Mouse (Mus musculus) heart, postnatal 4 days (tissue): ENCODE results near the gene Tmcc3. TPM values are rescaled to one million over a fixed set of nuclear protein-coding genes. Genes with fewer than 3 reads are reported as not detected.
"Not testable (repeated sequence)": the region's sequence is repeated elsewhere in the genome, so short reads cannot be mapped to it uniquely, and the experiment has no call there.

ENCODE experiments used
- DNase-seq: peaks from one replicate; pipeline ENCODE4 v3.0.0; 2021
- total RNA-seq, 2 experiments: library from RNA; stranded (reverse); gene quantifications; 2 replicates each; pipeline ENCODE4 v1.2.3; 2021

The Tmcc3 gene
- total RNA-seq, 2 experiments from 2014 or later = 23.8 to 25.0 TPM

DNA sequence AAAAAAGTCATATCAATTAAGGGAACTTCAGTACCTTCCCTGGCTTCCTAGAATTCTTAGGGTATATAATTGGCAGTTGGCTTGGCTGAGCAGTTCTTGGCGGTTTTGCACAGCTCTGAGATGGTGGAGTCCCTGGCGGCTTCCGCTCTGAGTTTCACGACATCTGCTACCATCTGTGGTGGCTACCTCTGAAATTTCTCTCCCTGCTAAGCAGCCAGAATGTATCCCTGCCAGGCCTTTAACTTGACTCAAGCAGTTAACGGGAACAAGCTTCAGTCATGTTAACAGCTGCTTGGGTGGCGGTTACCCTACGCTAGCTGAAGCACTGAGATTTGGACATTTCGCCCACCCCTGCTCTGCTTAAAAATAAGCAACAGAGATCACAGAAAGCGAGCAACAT lies 284.0 kb downstream of the Tmcc3 start:
- peak; percentile 40 for DNase-seq

DNA sequence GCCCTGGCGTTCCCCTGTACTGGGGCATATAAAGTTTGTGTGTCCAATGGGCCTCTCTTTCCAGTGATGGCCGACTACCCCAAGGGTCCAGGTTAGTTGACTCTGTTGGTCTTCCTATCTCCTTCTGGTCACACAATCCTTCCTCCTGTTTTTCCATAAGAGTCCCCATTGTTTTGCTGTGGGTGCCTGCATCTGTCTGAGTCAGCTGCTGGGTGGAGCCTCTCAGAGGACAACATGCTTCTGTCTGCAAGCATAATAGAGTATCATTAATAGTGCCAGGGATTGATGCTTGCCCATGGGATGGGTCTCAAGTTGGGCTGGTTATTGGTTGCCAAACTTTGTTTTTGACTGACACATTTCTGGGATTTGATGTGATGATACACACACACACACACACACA lies 288.1 kb downstream of the Tmcc3 start:
- DNase-seq = not testable (repeated sequence)

DNA sequence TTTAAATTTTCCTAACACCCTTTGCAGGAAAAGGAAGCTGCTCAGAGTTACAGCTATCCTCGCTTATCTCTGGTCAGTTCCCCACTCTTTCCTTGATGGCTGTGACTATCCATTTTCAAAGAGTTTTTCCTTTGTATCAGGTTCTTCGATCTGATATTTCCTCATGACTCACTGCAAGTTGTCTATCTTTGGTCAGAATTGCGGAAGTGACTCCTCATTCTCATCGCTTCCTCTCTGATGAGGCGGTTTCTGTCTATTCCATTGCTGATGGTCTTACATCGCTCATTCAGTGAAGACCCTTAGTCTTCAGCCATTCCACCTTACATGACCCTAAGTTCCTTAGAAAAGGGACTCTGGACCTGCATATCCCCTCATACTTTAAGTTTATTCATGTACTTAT lies 289.3 kb downstream of the Tmcc3 start:
- no peak for DNase-seq

DNA sequence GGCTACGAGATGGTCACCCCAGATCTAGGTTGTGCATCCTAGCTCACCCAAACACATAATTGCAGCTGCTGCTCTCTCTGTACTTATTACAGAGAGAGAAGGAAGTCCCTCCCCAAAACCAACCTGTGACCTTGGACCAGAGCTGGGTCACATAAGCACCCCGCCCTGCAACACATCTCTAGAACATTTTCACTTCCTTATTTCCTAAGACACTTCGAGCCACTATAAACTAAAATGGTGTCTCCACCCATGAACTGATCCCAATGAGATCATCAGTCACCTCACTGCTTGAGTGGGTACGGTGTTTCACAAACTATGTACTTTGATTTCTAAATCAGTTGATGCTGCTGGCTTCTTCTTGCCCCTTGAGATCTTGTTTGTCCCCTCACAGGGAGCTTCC lies 293.7 kb downstream of the Tmcc3 start:
- no peak for DNase-seq

DNA sequence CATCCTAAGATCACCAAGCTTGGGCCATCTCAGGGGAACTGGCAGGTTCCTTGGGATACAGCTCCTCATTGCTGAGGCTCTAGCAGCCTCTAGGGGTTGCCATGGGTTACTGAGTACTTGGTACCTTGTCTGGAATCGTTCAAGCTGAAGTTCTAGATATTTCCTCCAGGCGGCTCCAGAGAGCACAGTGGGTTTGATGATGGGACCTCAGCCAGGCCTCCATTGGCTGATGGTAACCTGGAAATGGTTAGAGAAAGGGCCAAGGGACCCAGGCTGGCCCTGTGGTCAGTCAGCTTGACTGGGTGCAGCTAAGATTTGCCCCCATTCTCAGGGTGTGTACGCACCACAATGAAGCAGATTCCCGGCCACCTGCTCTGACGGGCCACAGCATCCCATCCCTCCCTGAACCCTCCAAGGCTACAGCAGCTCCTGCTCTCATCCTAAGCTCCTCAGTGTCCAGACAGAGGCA lies 297.6 kb downstream of the Tmcc3 start:
- peak; percentile 83 for DNase-seq

DNA sequence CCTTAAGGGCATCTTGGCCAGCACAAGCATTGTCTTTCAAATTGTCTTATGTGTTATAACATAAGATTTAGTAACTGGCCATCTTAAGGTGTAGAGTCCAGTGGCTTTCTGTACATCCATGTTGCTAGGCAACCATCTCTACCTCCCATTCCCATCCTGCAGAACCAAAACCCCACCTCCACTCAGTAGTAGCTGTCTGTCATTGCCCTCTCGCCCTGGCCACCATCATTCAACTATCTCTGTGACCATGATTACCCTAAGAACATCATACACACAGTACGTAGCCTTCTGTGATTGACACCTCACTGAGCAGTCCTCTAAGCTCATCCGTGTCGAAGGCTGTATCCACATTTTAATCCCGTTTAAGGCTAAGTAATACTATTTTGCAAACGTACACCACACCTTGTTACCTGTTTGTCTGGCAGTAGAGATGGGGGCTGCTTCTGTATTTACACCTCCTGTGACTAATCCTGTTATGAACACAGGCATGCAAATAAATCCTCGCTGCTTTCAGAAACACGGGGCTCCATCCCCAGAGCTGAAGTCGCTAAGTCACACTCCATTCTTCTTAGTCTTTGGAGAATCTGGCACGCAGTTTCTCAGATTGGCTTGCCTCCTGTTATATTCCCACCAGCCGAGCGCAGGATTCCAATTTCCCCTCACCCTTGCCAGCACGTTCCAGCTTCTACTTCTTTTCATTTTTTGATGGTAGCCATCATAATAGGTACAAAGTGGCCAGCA lies 299.6 kb downstream of the Tmcc3 start:
- DNase-seq = no peak

DNA sequence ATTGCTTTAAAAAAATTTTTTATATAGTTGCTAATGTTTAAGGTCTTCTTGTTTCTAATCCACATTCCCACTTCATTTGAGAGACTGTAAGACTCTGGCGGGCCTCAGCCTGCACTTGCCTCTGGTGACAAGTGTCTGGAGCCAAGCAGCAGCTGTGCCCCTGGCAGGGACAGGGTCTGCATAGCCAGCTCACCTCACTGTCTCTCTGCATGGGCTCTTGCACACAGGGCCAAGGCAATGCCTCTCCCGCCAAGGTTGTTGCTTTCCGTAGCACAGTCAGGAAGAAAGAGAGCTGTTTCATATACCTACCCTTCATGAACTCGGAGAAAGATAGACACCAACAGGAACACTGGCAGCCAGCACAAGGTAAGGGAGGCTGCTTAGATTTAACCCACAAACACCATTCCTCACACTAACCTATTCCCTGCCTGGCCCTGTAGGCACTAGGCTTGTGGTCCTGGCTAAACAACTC lies 300.3 kb downstream of the Tmcc3 start:
- DNase-seq = peak; percentile 41

DNA sequence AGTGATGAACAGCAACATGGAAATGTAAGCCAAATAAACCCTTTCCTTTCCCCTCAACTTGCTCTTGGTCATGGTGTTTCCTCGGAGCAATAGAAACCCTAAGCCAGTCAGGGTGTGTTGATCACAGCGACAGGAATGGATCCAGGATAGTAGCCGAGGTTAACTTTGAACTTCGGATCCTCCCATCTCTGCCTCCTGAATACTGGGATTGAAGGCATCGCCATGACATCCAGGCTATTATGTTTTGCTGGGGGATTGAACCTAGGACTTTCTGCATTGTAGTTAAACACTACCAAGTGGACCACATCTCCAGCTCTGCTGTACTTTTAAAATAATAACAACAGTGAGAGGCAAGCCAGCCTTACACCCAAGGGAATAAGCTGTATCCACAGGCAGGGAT lies 307.8 kb downstream of the Tmcc3 start:
- DNase-seq = no peak

DNA sequence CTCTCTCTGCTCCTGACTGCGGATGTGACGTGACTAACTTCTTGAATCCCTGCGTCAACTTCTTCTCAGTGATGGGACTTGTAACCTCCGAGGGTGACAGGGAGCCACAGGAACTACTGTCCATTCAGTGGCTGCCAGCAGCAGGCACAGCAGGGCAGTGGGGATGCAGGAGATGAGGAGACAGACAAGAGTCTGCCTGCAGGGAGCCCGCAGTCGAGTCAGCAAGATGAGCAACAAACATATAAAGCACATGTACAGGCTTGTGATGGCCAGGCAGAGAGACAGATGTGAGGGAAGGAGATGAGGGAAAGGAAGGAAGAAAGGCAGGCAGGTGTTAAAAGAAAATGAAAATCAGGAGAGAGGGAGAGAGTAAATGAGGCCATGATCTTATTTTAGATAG lies 308.8 kb downstream of the Tmcc3 start:
- no peak for DNase-seq

DNA sequence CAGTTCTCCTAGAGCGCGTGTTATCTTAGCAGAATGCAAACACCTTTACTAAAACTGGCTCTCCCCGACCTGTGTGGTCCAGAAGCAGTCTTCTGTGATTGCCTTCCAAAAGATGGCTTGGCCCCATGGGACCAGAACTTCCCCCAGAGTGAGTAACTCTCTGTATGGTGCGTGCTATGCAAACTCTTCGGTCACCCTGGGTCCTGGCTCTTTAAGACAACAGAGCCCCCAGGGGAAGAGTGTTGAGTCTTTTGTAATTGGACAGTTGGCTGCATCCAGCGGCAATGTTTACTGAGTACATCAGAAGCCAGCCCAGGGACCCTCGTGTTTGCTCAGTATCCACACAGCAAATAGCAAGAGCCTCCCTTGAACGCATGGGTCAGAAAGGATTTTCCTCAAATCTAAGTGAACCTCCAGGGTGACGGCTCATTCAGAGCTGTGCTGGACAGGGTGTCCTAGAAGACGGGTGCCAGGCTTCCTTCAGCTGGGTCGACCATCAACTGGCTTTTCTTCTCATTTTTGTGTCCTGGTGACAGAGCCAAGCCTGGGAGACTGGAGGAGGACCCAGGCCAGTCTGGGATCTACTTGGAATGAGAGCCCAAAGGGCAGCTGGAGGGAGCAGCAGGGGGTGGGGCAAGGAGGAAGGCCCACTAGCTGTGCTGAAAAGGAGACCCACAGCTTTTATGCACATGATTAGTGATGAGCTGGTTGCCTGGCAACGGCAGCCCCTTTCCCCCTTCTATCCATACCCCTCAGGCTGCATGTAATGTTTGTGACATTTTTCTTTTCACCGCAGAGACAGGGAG lies 309.9 kb downstream of the Tmcc3 start:
- no peak for DNase-seq

DNA sequence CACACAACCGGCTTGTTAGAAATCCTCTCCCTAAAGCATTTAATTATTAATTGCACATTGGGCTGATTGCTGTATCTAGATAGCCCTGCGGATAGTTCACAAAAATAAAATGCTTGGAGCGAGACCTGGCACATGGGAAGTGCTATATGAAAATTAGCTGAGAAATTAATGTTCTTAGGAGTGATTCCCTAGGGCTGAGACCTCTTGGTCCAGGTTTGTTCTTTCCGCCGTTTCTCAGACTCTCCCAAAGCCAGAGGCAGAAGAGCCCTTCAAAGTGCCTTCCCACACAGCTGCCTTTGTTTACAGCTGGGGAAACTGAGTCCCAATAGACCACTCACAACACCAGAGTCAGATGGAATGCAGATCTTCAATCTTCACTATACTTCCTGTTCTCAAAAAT lies 310.5 kb downstream of the Tmcc3 start:
- DNase-seq = no peak

DNA sequence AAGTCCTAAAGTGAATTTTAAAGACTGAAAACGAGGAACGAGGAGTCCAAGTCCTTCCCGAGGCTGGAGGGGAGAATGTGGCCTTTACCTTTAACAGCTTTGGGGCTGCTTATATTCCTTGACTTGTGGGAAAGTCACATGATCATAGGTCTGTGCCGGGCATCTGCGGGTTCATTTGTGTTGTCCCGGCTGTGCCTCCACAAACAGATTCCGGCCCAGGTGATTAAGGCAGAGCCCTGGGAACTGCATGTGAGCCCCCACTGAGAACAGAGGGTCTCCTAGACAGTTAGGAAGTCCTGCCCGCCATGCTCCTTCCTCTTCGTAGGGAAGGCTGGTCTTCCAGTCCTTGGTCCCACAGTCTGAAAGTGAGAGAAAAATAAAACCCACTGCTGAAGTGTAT lies 311.1 kb downstream of the Tmcc3 start:
- no peak for DNase-seq

DNA sequence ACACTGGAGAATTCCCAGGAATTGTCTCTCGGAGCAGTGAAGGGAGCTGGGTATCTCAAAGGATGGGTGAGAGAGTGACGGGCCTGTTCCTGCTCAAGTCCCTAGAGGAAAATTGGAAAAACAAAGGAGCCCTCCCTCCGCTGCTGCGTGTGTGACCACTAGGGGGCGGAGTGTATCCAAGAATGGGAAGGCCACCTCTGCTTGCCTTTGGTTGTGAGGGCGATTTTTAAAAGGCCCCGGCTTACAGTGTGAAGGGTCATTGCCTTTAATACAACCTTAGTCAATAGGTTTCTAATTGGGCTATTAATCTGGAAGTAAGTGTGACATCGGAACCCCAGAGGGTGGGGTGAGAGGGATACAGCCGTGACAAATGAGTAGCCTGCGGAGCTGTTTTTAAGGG lies 311.9 kb downstream of the Tmcc3 start:
- peak; percentile 93 for DNase-seq

DNA sequence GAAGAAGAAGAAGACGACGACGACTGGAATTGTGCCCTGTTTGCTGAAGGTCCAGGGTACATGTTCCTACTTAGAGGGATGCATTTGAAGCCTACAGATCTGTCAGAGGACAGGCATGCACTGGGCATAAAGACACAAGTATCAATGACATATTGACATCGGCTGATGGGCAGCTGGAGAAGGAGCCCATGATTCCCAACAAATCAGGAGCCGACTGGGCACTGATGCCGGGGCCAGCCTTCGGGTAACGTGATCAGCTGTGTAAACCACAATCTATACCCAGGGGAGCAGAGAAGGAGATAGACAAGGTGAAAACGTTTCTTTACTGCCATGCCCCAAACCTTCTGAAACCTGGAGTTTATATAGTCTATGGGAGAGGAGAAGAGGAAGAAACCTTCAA lies 313.3 kb downstream of the Tmcc3 start:
- DNase-seq = no peak

DNA sequence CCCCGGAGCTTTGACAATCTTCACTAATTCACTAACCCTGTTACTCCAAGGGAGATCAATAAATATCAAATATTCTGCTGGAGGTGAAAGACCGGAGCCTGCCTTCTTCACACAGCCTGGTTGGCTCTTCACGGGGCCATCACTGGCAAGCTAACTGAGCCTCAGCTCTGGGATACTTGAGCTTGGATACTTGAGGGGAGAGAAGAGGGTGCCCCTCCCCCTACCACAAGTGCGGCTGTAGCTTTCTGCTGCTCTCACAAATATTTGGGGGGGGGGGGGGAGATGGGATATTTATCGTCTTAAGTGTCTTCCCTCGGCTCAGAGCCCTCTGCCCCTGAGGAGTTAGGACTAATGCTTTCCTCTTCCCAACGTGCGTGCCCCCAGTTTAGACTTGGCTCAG lies 313.9 kb downstream of the Tmcc3 start:
- DNase-seq = no peak

DNA sequence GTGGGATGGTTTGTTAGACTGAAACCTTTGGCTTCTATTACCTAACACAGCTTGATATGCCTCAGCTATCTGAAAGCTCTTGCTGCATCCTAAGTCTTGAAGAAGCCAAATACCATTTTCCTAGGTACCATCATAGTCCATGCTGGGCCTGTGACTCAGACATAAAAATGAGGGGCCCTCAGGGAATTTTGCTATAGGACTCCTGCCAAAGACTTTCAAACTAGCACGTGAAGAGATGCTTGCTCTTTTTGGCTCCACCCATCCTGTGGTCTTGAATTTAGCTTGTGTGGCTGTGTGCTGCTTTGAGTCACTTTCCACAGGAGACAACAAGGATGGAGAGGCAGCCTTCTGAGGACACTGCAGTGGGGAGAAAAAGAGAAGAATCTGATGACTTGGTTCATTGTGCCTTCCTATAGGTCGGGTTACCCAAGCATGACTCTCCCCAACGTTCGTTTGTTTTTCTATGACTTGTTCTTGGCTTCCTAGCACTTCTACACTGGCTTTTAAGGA lies 319.1 kb downstream of the Tmcc3 start:
- no peak for DNase-seq

DNA sequence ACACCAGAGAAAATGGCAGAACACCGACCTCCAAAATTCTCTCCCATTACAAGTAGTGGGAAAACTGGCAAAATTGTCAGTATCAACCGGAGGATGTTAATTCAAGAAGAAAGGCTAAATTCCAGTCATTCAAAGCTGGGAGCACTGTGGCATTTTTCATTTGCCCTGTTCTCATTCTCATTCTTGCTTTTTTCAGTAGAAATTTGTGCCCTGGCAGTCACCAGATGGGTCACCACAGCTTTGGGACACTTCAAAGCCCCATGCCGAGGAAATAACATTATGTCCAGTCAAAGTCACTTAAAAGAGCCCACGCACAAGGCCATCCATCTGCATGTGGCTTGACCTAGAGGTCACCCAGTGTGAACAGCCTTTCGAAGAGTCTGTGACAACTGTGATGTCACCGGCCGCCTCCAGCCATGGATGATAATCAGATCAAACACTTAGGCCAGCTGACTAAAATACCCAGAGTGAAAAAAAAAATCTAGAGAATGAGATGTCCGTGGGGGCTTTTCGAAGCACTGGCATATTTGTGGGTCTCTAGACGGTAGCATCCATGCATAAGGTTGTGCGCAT lies 319.9 kb downstream of the Tmcc3 start:
- DNase-seq = no peak

DNA sequence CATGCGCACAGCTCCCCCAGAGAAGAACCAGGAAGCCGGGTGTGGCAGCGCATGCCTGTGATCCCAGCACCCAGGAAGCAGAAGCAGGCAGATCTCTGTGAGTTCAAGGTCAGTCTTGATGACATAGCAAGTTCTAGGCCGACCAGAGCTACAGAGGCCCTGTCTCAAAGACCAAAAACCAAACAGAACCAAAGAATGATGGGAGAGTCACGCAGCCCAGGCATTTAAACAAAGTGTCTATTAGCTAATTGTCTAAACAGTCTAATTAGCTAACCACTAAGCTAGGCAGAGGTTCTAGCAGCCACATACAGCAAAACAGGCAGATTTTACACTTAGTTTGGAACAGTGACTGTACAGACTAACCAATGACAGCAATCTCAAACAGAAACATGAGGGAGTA lies 320.5 kb downstream of the Tmcc3 start:
- no peak for DNase-seq

DNA sequence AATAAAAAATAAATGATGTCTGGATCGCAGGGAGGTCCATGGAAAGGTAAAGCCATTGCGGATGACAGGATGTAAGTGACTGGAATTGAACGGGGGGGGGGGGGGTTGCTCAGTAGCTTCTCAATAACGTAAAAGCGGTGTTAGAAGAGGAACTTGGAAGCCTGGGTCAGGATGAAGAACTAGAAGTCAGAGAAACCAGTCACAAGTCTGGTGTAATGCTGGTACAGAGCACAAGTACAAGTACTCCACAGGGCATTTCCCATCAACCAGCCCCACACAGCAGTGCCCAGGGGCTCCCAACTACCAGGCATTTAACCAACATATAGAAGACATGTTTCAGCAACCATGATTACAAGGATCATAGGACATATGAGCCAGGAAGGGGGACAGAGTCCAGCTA lies 326.9 kb downstream of the Tmcc3 start:
- DNase-seq = no peak

DNA sequence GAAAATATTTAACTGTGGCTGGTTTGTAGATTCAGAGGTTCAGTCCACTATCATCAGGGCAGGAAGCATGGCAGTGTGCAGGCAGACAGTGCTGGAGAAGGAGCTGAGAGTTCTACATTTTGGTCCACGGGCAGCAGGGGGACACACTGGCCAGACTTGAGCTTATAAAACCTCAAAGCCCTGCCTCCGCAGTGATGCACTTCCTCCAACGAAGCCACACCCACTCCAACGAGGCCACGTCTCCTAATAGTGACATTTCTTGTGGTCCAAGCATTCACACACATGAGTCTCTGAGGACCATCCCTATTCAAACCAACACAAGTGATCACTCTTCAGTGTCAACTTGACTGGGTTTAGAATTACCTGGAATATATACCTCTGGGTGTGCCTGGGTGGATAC lies 327.5 kb downstream of the Tmcc3 start:
- no peak for DNase-seq

DNA sequence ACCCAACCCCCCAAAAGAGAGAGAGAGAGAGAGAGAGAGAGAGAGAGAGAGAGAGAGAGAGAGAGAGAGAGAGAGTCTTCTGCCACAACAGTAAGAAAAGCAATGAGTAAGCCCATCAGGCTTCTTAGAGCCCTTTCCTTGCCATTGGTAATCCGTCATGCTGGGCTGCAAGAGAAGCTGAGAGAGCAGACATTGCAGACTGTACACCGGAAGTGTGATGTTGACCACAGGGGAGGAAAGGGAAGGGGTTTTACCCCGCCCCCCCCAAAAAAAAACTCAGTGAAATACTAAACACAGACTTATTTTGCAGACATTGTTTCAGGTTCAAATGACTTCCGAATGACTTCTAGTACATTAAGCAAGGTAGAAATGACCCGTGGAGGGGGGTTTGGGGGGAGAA lies 328.3 kb downstream of the Tmcc3 start:
- no peak for DNase-seq
